Mouse (Mus musculus): Measurements from ENCODE around the gene Ly6g6f.
"Not testable (repeated sequence)": the region's sequence is repeated elsewhere in the genome, so short reads cannot be mapped to it uniquely, and the experiment has no call there.

Gene Ly6g6f

DNA sequence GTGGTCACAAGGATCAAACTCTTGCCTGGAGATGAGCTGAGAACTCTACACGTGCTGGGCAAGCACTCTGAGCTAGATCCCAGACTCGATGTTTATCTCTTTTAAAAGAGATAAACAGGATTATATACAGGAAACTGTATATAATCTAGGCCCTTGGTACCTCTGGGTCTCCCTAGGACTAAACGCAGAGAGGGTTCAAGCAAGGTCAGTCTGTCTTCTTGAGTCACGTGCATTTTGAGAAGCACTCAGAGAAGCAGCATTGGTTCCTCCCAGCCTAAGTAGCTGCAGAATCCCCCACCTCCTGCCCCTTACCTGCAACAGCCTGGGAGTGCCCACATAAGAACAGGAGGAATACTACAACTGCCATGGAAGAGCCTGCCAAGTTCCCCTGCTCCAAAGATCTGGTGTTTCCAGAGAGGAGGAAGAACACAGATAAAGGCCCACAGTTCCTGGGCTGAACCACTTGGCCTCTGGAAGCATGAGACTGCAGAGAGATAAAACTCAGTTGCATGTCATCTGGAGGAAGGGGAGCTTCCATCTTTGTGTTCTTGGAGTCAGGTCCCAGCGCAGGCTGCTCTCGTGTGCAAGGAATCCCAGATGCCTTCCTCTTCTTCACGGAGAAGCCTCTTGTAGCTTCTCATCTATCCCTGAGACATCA lies at the start of gene Ly6g6f:
Gene Ly6g6f, minus strand, starts transcription at position 403 of the 658 bp plus-strand sequence.
- DNase-seq, result no peak

DNA sequence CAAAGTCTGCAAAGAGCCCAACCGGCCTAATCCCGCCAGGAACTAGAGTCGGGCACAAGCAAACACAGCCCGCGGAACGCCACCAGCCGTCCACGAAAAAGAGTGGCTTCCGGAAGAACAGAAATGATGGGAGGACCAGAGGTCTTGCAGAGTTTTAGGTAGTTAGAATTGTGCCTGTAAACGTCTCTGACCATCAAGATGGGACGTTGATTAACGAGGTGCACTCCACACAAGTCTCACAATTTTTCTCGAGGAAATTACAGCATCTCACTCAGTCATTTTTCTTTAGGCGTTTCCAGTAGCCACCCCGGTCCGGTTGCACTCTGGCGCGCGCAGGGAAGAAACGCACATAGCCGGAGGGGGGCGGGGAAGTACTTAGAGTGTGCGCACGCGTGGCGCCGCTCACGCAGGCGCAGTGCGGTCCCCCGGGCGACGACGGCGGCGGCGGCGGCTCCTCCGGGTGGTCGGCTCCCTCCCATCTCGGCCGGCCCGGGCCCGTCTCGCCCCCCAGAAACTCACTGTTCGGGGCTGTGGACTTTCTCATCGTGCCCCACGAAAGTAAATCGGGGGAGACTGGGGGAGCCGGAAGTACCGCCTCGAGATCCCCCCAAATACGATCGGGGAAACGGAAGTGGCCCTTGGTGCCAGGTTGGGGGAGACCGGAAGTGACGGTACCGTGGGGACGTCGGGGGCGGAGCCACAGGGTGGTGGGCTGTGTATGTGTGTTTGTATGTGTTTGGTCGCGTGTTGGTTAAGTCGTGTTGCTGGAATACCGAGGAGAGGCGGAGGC lies 49.6 kb upstream of the Ly6g6f start, which contains the start of gene Bag6:
Gene Bag6, plus strand, starts transcription at position 378 of the 790 bp plus-strand sequence.
- DNase-seq, result peak; percentile 95

DNA sequence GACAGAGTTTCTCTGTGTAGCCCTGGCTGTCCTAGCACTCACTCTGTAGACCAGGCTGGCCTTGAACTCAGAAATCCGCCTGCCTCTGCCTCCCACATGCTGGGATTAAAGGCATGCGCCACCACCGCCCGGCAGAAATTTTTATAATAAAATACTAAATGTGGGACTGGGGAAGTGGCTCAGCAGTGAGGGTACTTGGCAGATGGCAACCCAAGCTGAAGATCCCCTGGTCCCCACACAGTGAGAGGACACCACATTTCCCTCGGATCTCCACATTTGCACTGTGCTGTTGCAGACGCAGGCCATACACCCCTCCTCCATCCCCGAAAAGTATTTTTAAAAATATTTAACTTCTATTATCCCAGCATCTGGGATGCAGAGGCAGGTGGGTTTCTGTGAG lies 48.1 kb upstream of the Ly6g6f start:
- no peak for DNase-seq

DNA sequence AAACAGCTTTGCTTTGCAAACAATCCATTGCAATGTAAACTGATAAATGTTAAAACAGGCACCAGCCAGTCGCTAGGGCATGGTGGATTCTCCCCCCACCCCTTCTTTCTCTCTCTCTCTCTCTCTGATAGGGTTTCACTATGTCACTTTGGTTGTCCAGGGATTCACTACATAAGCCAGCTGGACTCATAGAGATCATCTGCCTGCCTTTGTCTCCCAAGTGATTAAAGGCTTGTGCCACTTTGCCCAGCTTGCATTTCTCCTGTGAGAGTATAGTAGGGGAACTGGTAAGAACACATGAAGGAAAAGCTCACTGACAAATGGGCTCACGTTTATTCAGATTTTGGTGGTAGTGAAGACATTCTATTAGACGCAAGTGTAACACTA lies 46.8 kb upstream of the Ly6g6f start:
- DNase-seq, result no peak

DNA sequence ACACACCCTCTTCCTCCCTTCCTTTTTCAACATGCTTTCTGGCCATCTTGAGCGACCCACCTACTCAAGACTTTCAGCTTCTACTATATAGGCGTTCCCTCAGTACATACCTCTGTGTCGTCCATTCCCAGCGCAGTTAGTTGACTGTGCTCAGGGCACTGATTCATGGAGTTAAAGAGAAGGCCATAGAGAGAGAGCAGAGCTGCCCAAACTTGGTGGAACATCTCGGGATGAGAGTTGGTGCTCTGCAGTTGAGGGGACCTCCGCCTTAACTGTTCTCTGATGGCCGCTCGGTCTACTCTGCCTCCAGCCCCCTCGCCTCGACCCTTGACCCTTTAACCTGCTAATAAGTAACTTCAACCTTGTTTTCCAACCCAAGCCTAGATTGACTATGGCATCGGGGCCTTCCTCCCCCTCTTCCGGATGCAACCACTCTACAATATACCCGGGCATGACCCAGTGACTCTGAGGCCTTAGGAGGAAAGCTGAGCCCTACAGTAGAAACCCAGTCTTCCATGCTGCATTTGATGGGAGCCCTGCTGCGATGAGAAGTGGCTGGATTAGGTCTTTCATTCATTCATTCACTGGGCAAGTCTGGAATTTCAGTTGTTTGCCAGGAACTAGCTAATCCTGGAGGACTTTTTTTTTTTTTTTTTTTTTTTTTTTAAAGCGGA lies 46.2 kb upstream of the Ly6g6f start, which contains the start of gene Apom:
Gene Apom, minus strand, starts transcription at position 551 of the 674 bp plus-strand sequence.
- no peak for DNase-seq

DNA sequence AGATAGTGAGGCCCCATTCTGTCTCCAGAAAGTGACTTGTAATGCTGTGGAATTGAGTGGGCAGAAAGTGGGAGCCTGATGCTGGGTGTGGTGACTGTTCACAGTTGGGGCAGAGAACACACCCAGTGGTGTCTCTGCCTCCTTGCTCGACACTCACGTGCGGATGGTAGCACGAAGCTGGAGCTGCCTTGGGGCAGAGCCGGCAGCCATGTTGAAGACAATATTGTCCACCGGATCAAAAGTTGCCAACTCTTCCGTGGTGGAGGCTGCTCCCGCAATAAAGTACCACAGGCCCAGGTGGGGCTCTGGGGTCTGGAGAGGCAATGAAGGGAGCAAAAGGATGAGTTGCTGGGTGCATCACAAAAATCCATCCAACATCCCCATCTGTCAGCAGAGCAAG lies 45.6 kb upstream of the Ly6g6f start:
- no peak for DNase-seq

DNA sequence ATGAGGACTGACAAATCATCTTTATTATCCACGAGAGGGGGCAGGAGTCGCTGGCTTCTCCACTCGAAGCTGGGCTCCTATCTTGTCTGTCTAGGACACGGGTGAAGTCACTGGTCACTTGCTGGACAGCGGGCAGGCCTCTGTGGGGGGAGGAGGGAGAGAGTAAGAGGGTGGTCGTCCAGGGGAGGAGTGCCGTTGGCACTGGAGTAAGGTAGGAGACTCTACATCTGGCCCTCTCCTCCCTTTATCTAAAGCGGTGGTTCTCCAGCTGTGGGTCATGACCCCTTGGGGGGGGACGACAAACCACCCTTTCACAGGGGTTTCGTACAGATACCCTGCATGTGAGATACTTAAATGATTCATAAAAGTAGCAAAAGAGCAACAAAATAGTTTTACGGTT lies 43.6 kb upstream of the Ly6g6f start:
- DNase-seq, result no peak

DNA sequence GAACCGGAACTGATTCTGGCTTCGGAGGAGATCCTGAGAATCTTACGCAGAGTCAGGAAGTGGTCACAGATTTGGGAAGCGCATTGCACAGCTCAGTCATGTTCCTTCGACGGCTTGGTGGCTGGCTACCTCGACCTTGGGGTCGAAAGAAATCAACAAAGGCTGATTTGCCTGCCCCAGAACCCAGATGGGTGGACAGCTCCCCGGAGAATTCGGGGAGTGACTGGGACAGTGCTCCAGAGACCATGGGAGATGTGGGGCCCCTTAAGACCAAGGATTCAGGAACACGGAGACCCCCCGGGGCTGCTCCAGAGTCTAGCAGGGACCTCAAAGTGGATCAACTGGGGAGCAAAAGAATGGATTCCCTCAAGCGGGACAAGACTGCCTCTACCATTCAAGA lies 41.6 kb upstream of the Ly6g6f start:
- DNase-seq, result no peak

DNA sequence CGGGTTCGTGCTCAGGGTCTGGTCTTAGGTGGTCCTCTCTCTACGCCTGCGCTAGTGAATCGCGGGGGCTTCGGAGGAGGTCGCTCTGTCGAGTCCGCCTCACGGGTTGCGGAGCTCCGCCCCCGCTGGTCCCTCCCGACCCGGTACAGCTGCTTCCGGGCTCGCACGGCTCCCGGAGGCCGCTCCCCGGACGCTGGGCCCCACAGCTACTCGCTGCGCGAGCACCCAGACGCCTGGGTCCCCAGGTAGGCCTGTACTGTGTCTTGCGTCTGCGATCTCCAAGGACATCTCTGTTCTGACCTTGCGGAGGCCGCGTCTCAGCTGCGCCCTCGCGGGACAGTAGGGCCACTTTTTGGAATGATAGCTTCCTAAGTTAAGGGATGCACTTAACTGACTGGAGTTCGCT lies 40.8 kb upstream of the Ly6g6f start, which contains the start of gene D17H6S53E:
Gene D17H6S53E, plus strand, starts transcription at position 168 of the 406 bp plus-strand sequence.
- DNase-seq, result peak; percentile 73

DNA sequence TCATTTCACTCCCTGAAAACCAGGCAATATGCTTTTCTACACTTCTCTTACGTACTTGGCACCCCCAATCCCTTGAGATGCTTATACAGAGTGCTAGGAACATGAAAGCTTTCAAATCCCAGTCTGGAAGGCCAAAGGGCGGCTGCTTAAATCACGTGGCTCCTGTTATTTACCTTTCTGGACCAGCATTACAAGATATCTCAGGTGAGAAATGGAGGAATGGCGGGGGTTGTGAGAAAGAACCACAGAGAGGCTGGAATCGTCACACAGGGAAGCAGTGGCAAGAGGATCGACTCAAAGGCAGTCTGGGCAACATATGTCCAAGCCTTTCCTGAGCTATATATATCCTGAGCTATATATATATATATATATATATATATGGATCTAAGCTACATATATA lies 40.2 kb upstream of the Ly6g6f start:
- DNase-seq, result no peak

DNA sequence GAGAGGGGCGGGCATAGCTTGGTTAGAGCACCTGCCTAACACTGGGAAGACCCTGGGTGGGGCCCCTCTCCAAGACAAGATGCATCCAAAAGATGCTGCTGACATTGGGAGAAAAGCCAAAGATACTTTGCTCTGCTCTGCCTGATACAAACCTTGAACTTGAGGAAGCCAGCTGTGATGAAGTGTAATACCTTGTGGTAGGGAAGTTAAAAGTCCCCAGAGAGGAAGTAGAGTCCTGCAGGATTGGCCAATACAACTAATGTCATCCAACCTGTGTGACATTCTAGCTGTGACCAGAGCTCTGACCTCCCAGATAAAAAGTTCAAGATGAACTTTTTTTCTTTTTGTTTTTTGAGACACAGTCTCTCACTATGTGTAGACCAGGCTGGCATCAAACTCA lies 39.7 kb upstream of the Ly6g6f start:
- no peak for DNase-seq

DNA sequence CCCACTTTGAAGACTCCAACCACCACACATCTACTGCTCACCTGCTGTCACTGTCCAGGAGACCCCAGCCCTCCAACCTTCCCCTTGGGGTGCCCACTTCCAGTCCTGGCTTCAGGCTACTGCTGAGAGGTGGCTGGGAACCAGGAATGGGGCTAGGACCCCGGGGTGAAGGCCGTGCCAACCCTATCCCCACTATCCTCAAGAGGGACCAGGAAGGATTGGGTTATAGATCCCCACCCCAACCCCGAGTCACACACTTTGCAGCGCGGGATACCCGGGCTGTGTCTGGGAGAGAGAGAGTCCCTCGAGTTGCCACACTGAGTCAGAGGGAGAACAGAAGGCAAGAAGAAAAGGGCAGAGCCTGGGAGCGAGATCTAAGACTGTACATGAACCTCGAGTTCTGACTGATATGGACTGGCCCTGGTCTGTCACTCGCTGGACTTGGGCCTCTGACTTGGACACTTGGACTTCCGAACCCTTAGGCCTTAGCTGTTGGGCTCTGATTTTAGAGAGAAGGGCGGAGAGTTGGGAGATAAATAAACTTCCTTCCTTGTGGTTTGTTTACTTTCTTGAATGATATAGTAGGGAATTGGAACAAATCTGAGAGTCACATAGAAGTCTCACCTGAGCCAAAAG lies 39.0 kb upstream of the Ly6g6f start:
- DNase-seq, result not testable (repeated sequence)

DNA sequence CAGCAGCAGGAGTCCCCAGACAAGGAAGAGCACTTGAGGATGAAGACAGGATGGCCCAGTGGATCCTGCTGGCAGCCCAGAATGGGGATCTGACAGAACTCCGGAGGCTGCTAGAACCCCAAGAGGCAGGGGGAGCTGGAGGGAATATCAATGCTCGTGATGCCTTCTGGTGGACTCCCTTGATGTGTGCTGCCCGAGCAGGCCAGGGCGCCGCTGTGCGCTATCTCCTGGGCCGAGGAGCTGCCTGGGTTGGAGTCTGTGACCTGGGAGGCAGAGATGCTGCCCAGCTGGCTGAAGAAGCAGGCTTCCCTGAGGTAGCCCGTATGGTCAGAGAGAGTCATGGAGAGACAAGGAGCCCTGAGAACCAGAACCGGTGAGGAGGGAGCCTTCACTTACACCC lies 37.9 kb upstream of the Ly6g6f start:
- DNase-seq, result not testable (repeated sequence)

DNA sequence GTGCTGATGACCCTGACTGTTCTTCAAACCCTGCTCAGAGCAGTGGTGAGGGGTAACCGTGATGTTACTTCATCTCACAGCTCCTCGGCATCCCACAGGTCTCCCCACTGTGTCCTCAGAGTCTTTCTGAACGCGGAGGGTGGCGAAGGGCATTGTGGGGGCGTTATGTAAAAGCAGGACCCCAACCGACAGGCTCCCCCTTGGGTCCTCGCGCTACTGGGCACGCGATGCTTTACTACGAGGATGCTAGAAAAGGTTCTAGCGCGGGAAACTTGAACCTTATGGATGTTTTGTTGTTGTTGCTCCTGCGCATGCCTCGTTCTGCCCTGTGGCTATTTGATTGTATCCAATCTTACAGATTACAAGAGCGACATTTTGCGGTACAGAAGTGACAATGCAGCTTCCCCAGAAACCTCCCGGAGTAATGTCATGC lies 36.5 kb upstream of the Ly6g6f start, which contains the start of gene Csnk2b:
Gene Csnk2b, minus strand, starts transcription at position 183 of the 433 bp plus-strand sequence.
- DNase-seq, result peak; percentile 59

DNA sequence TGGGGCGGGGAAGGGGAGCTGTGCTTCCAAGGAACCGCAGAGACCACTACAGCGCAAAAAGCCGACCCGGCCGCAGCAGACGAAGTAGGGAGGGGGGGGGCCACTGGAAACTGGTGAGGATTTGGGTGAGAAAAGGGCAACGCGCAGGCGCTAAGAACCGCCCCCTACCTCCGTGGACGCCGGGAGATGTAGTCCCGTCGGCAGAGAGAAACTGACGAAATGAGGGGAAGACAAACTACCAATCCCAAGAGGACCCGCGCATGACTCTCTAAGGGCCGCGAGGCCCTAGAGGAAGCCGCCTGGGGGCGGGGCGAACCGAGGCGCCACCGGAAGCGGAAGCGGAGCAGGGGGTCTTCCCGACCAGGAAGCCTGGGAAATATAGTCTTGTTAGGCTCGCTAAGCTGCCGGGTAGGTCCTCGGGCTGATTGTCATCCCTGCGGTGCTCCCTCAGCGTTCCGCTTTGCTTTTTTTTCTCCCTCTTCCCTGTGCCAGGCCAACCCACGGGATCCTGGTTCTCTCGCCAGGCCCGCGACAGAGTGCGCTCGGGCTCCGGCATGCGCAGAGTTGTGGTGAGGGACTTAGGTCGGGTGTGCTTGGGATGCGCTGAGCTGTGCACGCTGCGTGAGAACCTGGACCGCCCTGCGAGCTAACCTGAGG lies 35.9 kb upstream of the Ly6g6f start, which contains the start of gene Gpank1:
Gene Gpank1, plus strand, starts transcription at position 313 of the 657 bp plus-strand sequence.
- DNase-seq, result peak; percentile 99

DNA sequence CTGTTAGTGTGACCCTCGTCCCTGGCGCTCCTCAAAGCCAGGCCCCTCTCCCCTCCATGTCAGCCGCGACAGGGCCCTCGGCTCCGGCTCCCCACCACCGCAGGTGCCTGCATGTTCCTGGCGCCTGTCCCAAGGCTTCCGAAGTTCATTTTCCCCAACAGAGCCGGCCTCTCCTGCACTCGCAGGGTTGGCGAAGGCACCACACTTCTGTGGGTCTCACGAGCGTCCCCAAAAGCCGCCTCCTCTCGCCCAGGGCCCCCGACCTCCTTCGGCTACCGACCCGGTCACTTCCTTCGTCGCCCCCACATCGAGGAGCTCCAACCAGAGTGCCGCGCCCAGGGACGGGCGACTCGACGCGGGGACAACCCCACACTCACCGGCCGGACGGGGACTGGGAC lies 35.3 kb upstream of the Ly6g6f start:
- no peak for DNase-seq

DNA sequence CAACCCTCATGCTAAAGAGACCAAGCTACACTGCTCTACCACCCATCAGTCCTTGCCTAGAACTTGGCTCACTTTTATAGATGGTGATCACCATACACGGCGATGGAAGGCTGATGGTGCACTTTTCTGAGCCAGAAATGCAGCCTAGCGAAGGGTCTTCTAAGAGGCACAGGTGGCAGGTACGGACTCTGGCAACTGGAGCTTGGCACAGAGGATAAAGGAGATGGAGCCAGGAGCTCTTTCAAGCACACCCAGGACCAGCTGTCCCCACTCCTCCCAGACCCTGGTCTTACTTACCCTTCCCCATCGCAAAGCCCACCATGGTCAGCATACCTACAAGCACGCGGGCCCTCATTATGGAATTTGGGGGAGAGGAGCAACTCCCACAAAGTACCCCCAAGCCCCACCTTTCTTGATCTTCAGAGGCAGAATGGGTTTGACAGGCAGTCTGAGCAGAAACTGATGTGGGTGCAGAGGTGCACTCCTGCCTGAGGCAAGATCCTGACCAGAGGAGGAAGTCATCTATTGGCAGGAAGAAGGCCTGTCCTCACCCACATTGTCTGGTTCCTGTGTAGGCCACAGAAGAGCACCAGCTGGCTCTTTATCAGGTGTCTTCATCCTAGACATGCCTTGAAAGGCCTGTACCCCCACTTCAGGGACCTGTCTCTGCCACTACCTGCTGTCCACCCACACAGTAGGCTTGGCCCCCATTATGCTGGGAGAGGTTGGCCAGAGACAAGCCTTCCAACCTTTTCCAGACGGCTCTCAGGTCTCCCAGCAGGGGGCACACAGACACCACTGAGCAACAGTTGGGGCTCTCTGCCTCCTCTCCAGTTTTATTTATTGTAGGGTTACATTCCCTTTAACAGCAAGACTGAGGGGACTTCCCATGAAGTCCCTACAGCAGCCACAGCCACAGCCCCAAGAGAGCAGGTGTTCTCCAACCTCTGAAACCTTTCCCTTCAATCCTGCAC lies 29.9 kb upstream of the Ly6g6f start, which contains the start of gene Ly6g5b:
Gene Ly6g5b, minus strand, starts transcription at position 383 of the 974 bp plus-strand sequence.
- DNase-seq, result no peak

DNA sequence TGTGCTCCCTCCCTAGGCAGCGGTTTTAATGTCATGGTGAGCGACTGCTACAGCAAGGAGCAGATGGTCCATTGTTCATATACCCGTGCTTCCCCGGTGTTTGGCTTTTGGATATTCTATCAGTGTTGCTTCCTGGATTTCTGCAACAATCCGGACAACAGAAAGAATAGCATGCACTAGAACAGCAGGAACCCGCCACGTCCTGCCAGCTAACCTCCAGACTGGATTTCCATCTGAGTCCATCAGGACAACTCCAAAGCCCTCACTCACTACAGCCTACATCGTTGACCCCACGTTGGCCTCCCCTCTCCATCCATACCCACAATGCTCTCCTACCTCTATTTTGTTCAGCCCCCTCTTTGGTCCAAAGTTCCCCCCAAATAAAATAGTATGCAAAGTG lies 26.4 kb upstream of the Ly6g6f start:
- DNase-seq, result no peak

DNA sequence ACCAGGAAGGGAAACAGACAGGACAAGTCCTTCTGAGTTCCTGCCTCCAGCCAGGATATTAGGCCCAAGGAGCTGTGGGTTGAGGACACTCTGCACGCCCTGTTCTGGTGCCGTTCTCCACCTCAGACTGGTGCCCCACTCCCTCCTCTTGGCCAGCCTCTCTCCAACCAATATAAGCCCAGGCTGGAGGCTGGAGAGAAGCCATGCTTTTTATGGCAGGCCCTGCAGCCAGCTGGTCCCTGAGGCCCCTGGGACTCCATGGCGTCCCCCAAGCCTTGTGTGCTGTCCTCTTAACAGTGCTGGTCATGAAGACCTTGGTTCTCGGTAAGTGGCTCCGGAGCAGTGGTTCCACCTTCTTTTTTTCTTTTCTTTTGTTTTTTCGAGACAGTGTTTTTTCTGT lies 22.7 kb upstream of the Ly6g6f start, which contains the start of gene Ly6g5c:
Gene Ly6g5c, plus strand, starts transcription at position 183 of the 400 bp plus-strand sequence.
- no peak for DNase-seq

DNA sequence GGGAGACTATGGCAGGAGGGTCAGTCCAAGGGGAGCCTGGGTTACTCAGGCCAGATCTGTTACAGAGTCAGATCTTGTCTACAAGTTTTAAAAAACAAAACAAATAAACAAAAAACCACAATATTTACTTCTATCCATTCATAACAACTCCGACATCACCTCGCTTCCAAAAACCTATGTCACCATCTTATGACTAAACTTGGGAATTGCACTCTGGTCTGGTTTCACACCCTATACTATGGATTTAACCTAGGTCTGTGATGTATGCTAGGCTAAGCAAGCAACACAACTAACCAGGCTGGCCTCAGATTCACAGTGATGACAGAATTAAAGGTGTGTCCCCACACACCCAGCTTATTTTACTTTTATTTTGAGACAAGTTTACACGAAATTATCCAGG lies 21.1 kb upstream of the Ly6g6f start:
- DNase-seq, result no peak

Data from right cerebral cortex, postnatal 25 days (tissue).